Mouse (Mus musculus) naive thymus-derived CD4-positive, alpha-beta T cell, adult 2 months (primary cell): ENCODE results near the gene Snrnp27.

Source experiments
- DNase-seq: peaks from one replicate; pipeline ENCODE4 v3.0.0-alpha.2; 2011; ENCODE audit warnings: low read depth

Gene Snrnp27

GRCm38 (mm10) chr6:86665076-86665475 lies 19.2 kb downstream of the Snrnp27 start:
- DNase-seq: no peak

DNA sequence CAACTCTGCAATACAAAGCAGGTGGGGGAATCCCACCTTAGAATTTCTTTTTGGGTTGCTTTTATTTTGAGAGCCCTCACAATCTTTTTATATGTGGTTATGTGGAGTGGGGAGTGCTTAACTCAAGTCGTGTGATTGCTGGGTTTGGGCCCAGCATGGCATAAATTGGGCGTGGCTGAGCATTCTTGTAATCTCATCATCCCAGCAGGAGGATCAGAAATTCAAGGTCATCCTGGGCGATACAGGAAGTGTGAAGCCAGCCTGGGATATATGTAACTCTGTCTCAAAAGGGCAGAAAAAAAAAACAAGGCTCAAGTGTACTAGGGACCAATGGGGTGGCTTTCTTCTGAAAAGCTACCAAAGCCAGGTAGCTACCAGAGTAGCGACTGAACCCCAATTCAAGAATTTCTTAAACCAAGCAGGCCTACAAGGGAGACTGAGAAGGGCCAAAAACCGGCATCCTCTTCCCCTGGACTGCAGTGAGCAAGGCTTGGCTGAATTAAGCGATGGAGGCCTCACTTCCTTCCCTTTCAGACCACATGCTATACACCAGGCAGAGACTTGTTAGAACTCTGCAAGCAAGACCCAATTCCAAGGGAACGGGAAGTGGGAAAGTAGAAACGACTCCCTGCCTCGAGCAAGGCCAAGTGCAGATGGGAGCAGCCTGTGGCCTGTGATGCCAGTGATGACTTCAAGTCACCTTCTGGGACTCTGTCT lies 24.0 kb downstream of the Snrnp27 start:
- DNase-seq: no peak

GRCm38 (mm10) chr6:86658501-86658900 lies 25.8 kb downstream of the Snrnp27 start:
- no peak for DNase-seq

GRCm38 (mm10) chr6:86654270-86654916 lies 29.9 kb downstream of the Snrnp27 start:
- DNase-seq: no peak

GRCm38 (mm10) chr6:86653026-86653425 lies 31.3 kb downstream of the Snrnp27 start:
- no peak for DNase-seq

DNA sequence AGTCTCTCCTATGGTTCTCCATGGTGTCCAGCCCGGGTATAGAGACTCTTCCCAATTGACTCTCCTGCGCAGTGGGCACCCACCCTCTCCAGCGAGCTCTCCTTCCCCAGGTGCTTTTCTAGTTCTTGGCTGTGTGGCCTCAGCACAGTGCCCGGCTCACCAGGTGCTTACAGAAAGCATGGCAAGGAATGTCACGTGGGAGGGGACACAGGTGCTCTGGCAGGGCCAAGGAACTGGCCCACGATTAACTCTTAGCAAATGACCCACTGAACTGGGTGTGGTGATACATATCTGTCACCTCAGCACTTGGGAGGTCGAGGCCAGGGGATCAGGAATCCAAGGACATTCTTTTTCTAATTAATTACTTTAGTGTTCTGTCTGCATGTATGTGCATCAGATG lies 38.2 kb downstream of the Snrnp27 start:
- no peak for DNase-seq

GRCm38 (mm10) chr6:86645551-86645950 lies 38.8 kb downstream of the Snrnp27 start:
- DNase-seq: no peak

DNA sequence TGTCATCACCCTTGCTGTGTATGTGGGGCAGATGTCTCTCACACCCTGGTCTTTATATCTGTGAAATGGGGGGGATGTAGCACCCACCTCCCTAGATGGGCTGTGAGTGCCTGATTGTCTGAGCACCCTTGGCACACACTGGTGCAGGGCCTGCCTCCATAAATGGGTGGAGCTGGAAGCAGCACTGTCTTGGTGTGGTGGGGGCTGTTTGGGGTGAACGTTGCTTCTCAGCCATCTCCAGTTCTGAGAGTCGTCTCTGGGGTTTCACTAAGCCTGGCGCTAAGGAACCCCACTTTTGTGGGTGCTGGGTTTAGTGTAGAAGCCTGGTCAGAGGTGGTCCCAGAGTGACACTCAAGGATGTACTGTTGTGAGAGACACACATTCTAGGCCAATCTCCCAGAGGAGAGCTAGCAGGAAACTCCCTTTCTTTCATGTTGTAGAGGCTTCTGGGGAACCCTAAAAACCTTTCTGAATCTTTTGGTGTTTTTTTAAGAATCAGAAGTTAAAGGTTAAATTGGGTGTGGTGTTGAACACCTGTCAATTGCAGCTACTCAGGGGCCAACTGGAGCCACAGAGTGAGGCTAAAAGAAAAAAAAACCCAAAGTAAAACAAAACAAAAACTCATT lies 39.4 kb downstream of the Snrnp27 start:
- DNase-seq: peak; percentile 48

- DNase-seq: no peak
Measured at GRCm38 (mm10) chr6:86641716-86642115, 42.6 kb downstream of the Snrnp27 start.

DNA sequence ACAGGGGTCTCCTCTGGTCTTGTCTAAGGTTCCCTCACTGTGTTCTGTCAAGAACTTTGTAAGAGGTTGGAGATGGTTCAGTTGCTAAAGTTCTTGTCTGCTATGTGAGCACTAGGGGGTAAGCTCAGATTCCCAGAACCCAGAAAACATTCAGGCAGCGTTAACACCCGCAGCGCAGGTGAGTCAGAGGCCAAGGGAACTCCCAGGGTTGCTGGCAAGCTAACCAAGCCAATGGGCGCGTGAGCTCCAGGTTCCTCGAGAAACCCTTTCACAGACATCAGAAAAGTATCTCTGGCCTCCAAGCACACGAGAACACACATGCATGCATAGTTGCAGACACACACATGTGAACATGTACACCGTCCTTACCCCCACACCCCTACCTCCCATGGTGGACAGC lies 43.5 kb downstream of the Snrnp27 start:
- no peak for DNase-seq

GRCm38 (mm10) chr6:86640161-86640560 lies 44.2 kb downstream of the Snrnp27 start:
- no peak for DNase-seq

GRCm38 (mm10) chr6:86639180-86640160 lies 44.9 kb downstream of the Snrnp27 start:
- DNase-seq: no peak

GRCm38 (mm10) chr6:86638434-86638833 lies 45.9 kb downstream of the Snrnp27 start:
- peak; percentile 20 for DNase-seq

DNA sequence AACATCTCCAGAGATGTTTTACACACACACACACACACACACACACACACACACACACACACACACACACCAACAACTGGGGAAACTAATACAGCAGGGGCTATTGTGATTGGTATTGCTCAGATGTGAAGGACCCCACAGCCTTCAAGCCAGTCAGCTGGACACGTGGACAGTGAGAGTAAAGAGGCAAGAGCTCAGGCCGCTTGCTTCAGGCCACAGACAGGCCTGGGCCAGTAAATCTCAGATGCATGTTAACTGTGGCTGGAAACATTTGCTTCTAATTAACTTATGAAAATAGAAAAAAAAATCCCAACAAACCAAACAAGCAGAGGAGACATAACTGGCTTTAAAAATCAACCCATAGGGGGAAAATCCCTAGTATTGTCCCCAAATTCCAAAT lies 46.5 kb downstream of the Snrnp27 start:
- no peak for DNase-seq

DNA sequence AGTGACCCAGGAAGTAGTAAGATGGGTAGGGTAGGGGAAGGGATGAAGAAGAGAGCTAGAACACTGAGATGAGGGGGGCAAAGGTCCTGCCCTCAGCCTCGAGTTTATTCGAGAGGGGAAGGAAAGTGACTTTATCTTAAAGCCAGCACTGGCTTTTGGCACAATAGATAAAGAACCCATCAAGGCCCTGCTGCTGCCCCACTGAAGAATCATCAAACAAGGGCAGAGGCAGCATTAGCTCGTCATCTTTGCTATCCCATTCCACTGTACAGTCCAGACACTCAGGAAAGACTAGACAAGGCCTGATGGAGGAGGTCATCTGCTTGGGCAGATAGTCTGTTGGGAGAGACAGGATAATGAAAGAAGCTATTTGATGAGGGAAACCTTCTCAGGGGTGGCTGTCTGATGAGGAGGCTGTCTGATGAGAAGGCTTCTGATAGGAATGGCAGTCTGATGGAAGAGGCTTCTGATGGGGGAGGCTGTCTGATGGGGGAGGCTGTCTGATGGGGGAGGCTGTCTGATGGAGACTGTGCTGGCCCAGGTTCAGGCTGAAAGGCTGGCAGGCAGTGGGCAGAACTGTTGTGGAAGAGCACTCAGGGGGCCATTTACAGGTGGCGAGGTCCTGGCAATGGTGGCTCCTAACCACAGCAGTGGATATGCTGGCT lies 47.0 kb downstream of the Snrnp27 start:
- no peak for DNase-seq

- DNase-seq: no peak
Measured at GRCm38 (mm10) chr6:86636495-86636894, 47.8 kb downstream of the Snrnp27 start.

DNA sequence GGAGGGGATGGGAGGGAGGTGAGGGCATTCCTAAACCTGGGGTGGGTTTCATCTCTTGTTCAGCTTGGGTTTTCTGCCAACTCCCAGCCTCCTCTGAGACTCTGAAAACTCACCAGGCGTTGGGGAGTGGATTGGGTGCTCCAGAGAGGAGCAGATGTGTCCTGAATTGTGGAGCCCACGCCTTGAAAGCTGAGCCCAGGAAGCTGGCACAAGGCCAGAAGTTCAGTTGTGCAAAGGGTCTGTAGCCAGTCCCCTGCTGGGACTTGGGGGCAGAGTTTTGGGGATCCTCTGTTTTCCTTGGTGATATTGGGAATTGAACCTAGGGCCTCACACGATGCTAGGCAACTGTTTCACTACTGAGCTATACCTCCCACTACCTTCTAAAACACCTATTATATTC lies 54.2 kb downstream of the Snrnp27 start:
- no peak for DNase-seq

- no peak for DNase-seq
Measured at GRCm38 (mm10) chr6:86627946-86628345, 56.4 kb downstream of the Snrnp27 start, which contains the start of gene Asprv1. Gene Asprv1, plus strand, starts transcription at chr6:86628164.
